Mouse (Mus musculus) kidney, postnatal 10 days (tissue): ENCODE measurements at regions not wholly inside any gene's neighbourhood (a gene's known extent, or its start where the extent isn't known, plus 50 kb on each side); places are given as distances from the start of the nearest gene placed in this dataset.

Source experiments
- DNase-seq: peaks from one replicate; pipeline ENCODE4 v3.0.0; 2021; ENCODE audit warnings: mixed read lengths

DNA sequence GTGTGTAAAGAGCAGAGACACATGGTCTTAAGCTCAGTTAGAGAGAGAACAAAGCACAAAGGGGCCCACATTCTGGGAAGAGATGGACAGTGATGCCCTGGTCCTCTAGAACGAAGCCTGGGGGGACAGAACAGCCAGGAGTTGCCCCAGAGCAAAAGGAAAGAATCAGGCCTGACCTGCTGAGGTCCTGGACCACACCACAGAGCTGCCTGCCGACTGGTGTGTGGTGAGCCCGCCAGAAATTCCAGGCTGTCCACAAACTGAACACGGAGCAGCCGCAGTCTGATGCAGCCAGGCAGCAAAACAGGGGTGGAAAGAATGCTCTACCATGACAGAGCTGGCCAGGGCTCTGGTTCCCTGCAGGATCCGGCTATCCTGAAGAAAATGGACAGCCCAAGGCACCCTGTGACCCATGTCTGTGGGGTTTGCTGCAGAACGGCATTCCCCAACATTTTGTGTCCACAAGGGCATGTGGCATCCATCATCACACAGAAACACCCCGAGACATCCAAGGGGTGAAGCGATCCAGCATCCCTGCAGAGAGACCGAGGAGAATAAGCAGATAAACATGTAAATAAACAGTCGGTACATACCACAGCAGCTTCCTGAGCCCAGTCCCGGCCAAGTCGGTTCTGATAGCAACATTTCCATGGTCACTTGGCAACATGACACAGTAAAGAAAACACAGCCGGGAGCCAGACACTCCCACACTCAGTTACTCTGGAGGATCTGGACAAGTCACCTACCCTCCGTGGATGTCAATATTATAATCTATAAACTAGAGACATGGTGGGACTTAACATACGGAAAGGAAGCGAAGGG lies 65.3 kb upstream of the Pomp start:
- DNase-seq: peak; percentile 24

DNA sequence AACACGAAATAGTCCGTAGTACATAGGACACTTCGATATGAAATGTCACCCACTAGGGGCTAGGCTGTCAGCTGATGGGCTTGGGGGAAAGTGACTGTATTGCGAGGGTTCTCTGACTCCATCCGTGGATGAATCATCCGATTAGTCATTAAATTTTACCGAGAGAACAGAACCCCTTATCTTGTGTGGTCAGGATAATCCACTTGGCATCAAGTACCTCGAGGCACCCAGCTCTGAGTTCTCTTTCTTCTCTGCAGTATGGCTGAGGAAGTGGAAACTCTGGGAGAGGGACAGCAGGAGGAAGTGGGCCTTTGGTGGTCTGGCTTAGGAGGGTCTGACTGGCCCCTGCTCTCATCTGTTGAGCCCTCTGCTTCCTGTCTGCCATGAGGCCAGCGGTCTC lies 67.2 kb upstream of the Pomp start:
- DNase-seq: no peak

DNA sequence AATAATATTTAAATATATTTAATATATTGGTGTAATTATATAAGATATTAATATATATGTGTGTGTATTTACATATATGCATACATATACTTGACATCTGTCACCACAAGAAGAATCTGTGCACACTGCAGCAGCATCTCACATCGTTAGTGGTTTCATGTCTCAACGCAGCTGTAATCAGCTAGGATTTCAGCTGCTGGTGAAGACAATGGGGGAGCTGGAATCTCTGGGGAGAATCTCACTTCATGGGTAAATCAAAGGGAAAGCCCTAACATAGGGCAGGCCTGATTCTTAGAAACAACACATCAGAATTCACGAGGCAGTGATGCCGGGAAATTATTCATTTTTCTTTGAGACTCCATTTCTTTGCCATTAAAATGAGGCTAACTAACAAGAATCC lies 66.8 kb upstream of the Flt1 start:
- no peak for DNase-seq

DNA sequence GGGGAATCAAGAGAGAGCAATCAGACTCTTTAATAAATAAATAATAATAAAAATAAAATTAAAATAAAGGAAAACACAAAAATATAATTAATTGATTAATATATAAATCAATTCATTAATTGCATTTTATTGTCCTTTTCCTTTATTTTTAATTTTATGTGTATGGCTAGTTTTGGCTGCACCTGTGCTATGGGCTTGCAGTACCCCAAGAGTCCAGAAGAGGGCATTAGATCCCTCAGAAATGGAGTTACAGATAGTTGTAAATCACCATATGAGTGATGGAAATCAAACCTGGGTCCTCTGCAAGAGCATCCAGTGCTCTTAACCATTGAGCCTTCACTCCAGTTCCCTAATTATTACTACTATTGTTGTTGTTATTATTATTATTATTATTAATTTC lies 65.3 kb upstream of the Flt1 start:
- no peak for DNase-seq

DNA sequence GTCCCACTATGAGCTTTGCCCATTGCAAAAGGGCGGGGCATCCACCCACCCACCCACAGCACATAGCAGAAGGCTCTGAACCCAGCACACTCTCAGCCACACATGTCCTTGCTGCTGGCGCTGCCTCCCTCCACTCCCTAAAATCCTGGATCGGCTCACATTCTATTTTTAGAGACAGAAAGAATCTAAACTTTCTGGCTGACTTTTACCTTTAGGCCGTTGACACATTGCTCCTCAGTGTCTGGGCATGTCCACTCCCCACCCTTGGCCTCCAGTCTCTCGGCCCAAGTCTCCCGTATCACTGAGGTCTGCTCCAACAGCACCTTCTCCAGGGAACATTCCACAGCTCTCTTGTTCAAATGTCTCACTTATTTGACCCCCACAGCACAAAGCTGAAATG lies 62.7 kb upstream of the Flt1 start:
- no peak for DNase-seq

DNA sequence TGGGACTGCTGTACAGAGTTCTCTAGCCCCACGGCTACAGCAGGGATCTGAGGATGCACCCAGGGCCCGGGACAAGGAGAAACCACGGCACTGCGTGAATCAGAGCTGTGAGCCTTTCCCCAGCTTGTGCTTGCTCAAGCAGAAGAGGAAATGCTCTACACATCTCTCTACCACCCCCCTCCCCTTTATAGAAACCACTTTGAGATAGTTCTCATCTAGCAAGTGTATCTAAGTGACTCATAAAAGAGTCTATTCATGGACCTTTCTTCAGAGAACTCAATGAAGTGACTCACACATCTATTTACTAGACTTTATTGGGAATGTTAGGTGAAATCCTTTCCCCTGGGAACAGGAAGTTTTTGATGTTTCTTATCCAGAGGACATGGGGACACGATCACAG lies 61.0 kb upstream of the Flt1 start:
- no peak for DNase-seq

DNA sequence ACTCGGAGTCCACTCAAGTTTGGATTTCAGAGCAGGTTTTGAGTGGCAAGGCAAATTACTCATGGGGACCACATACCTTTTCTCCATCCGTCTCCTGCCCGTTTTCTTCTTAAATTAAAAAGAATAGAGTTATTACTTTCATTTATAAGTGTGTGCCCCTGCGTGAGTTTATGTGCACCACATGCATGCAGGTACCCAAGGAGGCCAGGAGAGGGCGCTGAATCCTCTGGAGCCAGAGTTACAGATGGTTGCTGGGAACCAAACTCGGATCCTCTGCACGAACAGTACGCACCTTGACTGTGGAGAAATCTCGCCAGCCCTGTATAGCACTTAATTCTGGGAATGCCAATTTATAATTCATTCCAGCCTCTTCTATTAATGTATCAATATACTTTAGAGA lies 58.3 kb upstream of the Flt1 start:
- no peak for DNase-seq

DNA sequence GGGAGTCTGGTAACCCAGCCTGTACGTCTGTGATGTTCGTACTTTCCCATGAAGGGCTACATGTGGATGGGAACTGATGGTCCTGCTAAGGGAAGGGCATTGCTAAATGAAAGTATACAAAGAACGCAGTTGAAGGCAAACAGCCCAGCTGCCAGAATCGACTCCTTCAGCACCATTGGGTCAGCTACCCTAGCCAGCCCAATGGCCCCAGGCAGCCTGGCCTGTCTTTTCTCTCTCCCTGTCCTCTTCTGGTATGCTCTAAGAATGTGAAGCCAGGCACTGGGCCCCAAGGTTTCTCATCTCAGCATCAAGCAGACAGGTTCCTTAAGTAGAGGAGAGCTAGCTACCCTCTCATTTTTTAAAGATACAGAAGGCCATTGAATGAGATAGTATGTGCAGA lies 57.7 kb upstream of the Flt1 start:
- no peak for DNase-seq

DNA sequence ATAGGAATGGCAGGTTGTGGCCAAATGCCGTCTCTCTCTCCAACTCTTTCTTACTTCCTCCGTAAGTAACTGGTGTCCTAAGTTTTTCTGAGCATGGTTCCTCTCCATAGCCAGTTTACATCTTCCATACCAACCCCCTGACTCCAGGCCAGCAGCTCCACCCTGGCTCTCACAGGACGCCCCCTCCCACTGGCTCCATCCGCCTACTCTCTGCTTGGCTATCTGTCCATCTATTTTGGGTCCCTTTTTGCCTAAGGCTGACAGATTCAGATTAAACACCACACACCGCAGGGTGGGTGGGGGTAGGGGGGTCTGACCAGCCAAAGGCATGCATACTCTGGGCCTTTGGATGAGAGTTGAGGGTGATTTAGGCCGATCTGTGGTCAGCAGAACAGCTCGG lies 57.0 kb upstream of the Flt1 start:
- no peak for DNase-seq

DNA sequence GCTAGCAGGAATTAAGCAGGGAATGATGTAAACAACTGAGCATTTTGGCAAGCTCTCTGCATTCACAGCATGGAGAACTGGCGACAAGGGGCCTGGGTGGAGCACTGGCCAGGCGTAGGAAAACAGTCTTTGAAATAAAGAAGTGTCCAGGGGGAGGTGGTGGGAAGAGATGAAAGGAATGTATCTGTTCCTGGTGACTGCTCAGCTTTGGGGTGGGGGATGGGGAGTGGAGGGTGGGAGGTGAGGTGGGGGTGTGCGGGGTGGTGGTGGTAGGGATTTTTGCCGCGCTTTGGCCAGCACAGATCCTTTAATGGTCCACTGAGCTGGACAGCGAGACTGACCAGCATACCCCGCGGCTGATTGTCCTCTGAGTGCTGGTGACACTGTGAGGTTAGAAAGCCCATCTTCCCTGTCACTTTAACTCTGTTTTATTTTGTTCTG lies 56.5 kb upstream of the Flt1 start:
- no peak for DNase-seq

DNA sequence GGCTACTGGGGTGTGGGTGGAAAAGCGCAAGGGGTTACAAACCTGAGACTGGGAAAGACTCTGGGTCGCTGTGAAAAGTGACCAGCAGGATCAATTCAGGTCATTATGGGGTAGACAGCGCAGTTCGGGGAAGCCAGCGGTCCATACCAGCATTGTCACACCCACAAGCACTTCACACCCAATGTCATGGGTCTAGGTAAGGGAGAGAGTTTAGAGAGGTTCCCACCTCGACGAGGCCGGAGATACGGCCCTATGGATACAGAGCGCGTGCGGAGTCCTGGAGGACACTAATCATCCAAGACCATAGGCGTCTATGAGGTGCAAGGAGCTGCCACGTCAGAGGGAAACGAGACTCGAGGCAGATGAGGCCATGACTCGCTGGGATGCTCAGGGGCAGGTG lies 55.4 kb upstream of the Flt1 start:
- no peak for DNase-seq

DNA sequence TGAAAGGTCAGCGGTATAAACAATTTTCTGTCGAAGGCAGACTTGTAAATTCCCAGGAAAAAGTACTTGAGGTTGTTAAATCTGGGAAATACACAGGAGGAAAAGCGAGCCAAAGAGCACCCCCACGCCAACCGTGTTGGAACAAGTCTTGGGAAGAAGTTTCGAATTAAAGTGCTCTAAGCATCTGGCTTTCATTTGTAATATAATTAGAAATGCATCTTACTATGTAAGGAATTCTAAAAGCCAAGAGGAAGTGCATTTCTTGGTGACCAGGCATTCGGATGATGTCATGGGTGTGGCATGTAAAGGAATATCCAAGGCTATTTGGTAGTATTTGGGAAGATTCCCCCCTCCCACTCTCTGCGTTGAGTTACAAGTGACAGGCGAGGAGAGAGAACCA lies 52.7 kb upstream of the Flt1 start:
- DNase-seq: no peak
